Mouse (Mus musculus) lung, postnatal 0 days (tissue): Measurements from ENCODE around the gene Actn2. TPM values are rescaled to one million over a fixed set of nuclear protein-coding genes. Genes with fewer than 3 reads are reported as not detected.

ENCODE experiments used
- ATAC-seq: fragments of 200-750 bp; cut with Nextera tagmentation; 2 replicates; pipeline ENCODE4 v1.8.0; 2017; ENCODE audit warnings: moderate library complexity
- DNase-seq: peaks from one replicate; pipeline ENCODE4 v3.0.0-alpha.2; 2016; ENCODE audit warnings: low spot score
- H3K27ac ChIP-seq: fragments of 300-500 bp; sonication (generic); 2 replicates; pipeline ENCODE4 v1.5.1; 2014; ENCODE audit warnings: antibody characterized with exemption, mild to moderate bottlenecking, low read length, mixed read lengths
- H3K27me3 ChIP-seq: fragments of 300-500 bp; sonication (generic); replicated peaks from 2 replicates; pipeline ENCODE4 v1.6.1; 2014; ENCODE audit warnings: low read length, mixed read lengths; ENCODE audit not compliant: insufficient read depth
- H3K36me3 ChIP-seq: fragments of 300-500 bp; sonication (generic); 2 replicates; pipeline ENCODE4 v1.6.1; 2014; ENCODE audit warnings: low read length, mixed read lengths; ENCODE audit not compliant: insufficient read depth
- H3K4me1 ChIP-seq: fragments of 300-500 bp; sonication (generic); 2 replicates; pipeline ENCODE4 v1.6.1; 2014; ENCODE audit warnings: antibody characterized with exemption, low read depth, low read length, mixed read lengths; ENCODE audit not compliant: insufficient read depth
- H3K4me2 ChIP-seq: fragments of 300-500 bp; sonication (generic); replicated peaks from 2 replicates; pipeline ENCODE4 v1.6.1; 2014; ENCODE audit warnings: low read depth, mild to moderate bottlenecking, low read length, moderate library complexity, mixed read lengths
- H3K4me3 ChIP-seq: fragments of 300-500 bp; sonication (generic); 2 replicates; pipeline ENCODE4 v1.5.1; 2014; ENCODE audit warnings: low read depth, low read length
- H3K9ac ChIP-seq: fragments of 300-500 bp; sonication (generic); replicated peaks from 2 replicates; pipeline ENCODE4 v1.6.1; 2014; ENCODE audit warnings: low read depth, mild to moderate bottlenecking
- H3K9me3 ChIP-seq: fragments of 300-500 bp; sonication (generic); 2 replicates; pipeline ENCODE4 v1.6.1; 2016; ENCODE audit warnings: low read length, mixed read lengths
- CTCF ChIP-seq: IDR thresholded peaks from 2 replicates; pipeline ENCODE4 v1.5.1; 2016; ENCODE audit warnings: antibody characterized with exemption, mild to moderate bottlenecking
- EP300 ChIP-seq: IDR thresholded peaks from 2 replicates; pipeline ENCODE4 v1.6.1; 2016; ENCODE audit warnings: antibody characterized with exemption, mild to moderate bottlenecking, control low read depth
- WGBS: fragments of 180-500 bp; shearing (Covaris S2); extraction: QIAGEN DNeasy Blood & Tissue Kit; methylation state at CpG from one replicate; pipeline ENCODE4 v1.1.7; 2014; 5-methylcytosine and 5-hydroxymethylcytosine counted together
- polyA plus RNA-seq: library from polyadenylated mRNA; unstranded; fragments of >200 nt; fragmentation: Nextera tagmentation; extraction: Ambion mirVana; gene quantifications from 2 replicates; pipeline ENCODE4 v1.2.1, GENCODE M21; 2015

Gene Actn2
- polyA plus RNA-seq, 1 experiment from 2014 or later = 16.1 TPM

GRCm38 (mm10) chr13:12311371-12311770 is 29.2 kb downstream of the Actn2 start:
- no peak overlapping the region for H3K9ac ChIP-seq
- H3K36me3 ChIP-seq = no peaks in the 10 kb centered on the region
- DNase-seq = peak; percentile 21
- 68% methylated on average over 4 of the region's 4 CpGs for WGBS
- ATAC-seq = no peak
- no peak overlapping the region for H3K4me3 ChIP-seq
- no peak overlapping the region for H3K4me2 ChIP-seq
- no peaks in the 10 kb centered on the region for H3K9me3 ChIP-seq
- no peak for TF ChIP-seq EP300
- TF ChIP-seq CTCF = no peak
- no peak overlapping the region for H3K27ac ChIP-seq
- no peaks in the 10 kb centered on the region for H3K4me1 ChIP-seq
- H3K27me3 ChIP-seq = no peaks in the 10 kb centered on the region

- 62% methylated on average over 3 of the region's 3 CpGs for WGBS
- H3K4me1 ChIP-seq = no peaks in the 10 kb centered on the region
- no peaks in the 10 kb centered on the region for H3K9me3 ChIP-seq
- H3K9ac ChIP-seq = no peak overlapping the region
- H3K4me3 ChIP-seq = no peak overlapping the region
- H3K36me3 ChIP-seq = no peaks in the 10 kb centered on the region
- no peak for DNase-seq
- no peak overlapping the region for H3K4me2 ChIP-seq
- no peak overlapping the region for H3K27ac ChIP-seq
- no peak for TF ChIP-seq EP300
- ATAC-seq = no peak
- no peaks in the 10 kb centered on the region for H3K27me3 ChIP-seq
Measured at GRCm38 (mm10) chr13:12309446-12309845, 31.1 kb downstream of the Actn2 start.

- Histone ChIP-seq H3K4me3 (no peak overlapping the region), H3K4me2 (no peak overlapping the region), H3K9ac (no peak overlapping the region), H3K36me3 (no peaks in the 10 kb centered on the region), H3K9me3 (no peaks in the 10 kb centered on the region), H3K27ac (no peak overlapping the region), H3K27me3 (no peaks in the 10 kb centered on the region), H3K4me1 (no peaks in the 10 kb centered on the region)
- TF ChIP-seq EP300 (no peak), CTCF (no peak)
- ATAC-seq = no peak
- WGBS = 81% methylated on average over 12 of the region's 12 CpGs
- DNase-seq = no peak
Measured at GRCm38 (mm10) chr13:12308878-12309277, 31.7 kb downstream of the Actn2 start.

- no peaks in the 10 kb centered on the region for H3K36me3 ChIP-seq
- TF ChIP-seq CTCF = no peak
- no peak for TF ChIP-seq EP300
- 90% methylated on average over 8 of the region's 8 CpGs for WGBS
Measured at GRCm38 (mm10) chr13:12308473-12308872, 32.1 kb downstream of the Actn2 start.

GRCm38 (mm10) chr13:12307286-12307685 is 33.3 kb downstream of the Actn2 start:
- WGBS = 57% methylated on average over 4 of the region's 4 CpGs
- Histone ChIP-seq H3K27ac (no peak overlapping the region), H3K4me3 (no peak overlapping the region), H3K9me3 (no peaks in the 10 kb centered on the region), H3K27me3 (no peaks in the 10 kb centered on the region), H3K36me3 (no peaks in the 10 kb centered on the region), H3K9ac (no peak overlapping the region), H3K4me2 (no peak overlapping the region), H3K4me1 (no peaks in the 10 kb centered on the region)
- TF ChIP-seq CTCF = no peak
- TF ChIP-seq EP300 = no peak
- DNase-seq (no peak), ATAC-seq (no peak)

More at GRCm38 (mm10) chr13:12308473-12308872, 32.1 kb downstream of the Actn2 start:
- H3K9ac ChIP-seq = no peak overlapping the region
- H3K27ac ChIP-seq = no peak overlapping the region
- H3K4me3 ChIP-seq = no peak overlapping the region
- no peak overlapping the region for H3K4me2 ChIP-seq
- H3K9me3 ChIP-seq = no peaks in the 10 kb centered on the region
- no peaks in the 10 kb centered on the region for H3K4me1 ChIP-seq
- no peaks in the 10 kb centered on the region for H3K27me3 ChIP-seq
- ATAC-seq (no peak), DNase-seq (no peak)

- no peak overlapping the region for H3K27ac ChIP-seq
- no peaks in the 10 kb centered on the region for H3K4me1 ChIP-seq
- DNase-seq (no peak), ATAC-seq (no peak)
- 82% methylated on average over 8 of the region's 8 CpGs for WGBS
- no peaks in the 10 kb centered on the region for H3K27me3 ChIP-seq
- TF ChIP-seq EP300 = no peak
- no peak for TF ChIP-seq CTCF
- no peaks in the 10 kb centered on the region for H3K9me3 ChIP-seq
- no peak overlapping the region for H3K4me3 ChIP-seq
- H3K4me2 ChIP-seq = no peak overlapping the region
- no peaks in the 10 kb centered on the region for H3K36me3 ChIP-seq
- no peak overlapping the region for H3K9ac ChIP-seq
Measured at GRCm38 (mm10) chr13:12305540-12305939, 35.0 kb downstream of the Actn2 start.

- Histone ChIP-seq H3K4me1 (no peaks in the 10 kb centered on the region), H3K9ac (no peak overlapping the region), H3K27me3 (no peaks in the 10 kb centered on the region), H3K27ac (no peak overlapping the region), H3K9me3 (no peaks in the 10 kb centered on the region), H3K4me2 (no peak overlapping the region), H3K4me3 (no peak overlapping the region), H3K36me3 (no peaks in the 10 kb centered on the region)
- ATAC-seq (no peak), DNase-seq (no peak)
- TF ChIP-seq CTCF (no peak), EP300 (no peak)
- WGBS = 82% methylated on average over 5 of the region's 5 CpGs
Measured at GRCm38 (mm10) chr13:12304991-12305390, 35.6 kb downstream of the Actn2 start.
